Mouse (Mus musculus): ENCODE results near the gene Gm10228. TPM values are rescaled to one million over a fixed set of nuclear protein-coding genes. Genes with fewer than 3 reads are reported as not detected.

Gene Gm10228
- polyA plus RNA-seq (2014; fragmentation: Illumina TruSeq; extraction: RNeasy Lipid Tissue Mini Kit (QIAGEN cat#74804); ENCODE audit: low read depth, low replicate concordance) = not detected

DNA sequence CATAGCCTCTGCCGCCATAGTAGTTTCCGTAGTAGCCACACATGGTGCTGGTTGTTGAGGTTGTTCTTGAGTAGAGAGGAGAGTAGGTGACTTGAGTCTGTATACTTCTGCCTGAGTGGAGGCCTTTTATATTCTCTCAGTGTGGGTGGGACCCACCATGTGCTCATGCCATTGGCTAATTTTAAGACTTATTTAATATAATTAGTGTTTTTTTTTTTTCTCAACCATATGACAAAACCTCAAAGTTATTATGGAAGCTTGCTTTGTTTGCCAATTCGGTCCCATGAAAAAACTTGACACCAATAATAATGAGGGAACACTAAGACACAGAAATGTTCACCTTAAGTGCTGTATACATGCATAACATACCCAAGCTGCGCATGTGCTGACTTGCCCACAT, at the start of gene Gm10228:
Gene Gm10228 (minus strand): TSS at position 101 of the 400 bp plus-strand sequence.

GRCm38 (mm10) chr16:89063902-89064301, 22.6 kb upstream of the Gm10228 start, which contains the start of gene 1110025L11Rik:
Gene 1110025L11Rik, minus strand, starts transcription at chr16:89064002.

DNA sequence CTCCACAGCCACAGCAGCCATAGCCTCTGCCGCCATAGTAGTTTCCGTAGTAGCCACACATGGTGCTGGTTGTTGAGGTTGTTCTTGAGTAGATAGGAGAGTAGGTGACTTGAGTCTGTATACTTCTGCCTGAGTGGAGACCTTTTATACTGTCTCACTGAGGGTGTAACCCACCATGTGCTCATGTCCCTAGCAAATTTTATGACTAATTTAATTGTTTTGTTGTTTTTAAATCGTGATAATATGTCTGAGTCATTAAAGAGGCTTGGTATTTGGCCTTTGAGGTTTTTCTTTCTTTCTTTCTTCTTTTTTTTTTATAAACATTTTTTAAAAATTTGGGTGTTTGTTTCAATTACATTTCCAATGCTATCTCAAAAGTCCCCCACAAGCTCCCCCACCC, 6.5 kb upstream of the Gm10228 start, which contains the start of gene Krtap6-5:
Gene Krtap6-5 (minus strand): TSS at position 101 of the 400 bp plus-strand sequence.

DNA sequence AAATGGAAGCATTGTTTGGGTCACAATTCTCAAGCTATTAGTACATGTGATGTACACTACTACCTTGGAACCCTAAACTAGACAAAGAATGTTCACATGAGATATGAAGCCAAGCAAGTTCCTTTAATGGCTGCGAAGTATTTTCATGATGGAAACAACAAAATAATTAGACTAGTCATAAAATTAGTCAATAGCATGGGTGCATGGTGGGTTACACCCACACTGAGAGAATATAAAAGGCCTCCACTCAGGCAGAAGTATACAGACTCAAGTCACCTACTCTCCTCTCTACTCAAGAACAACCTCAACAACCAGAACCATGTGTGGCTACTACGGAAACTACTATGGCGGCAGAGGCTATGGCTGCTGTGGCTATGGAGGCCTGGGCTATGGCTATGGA, 9.9 kb downstream of the Gm10228 start, which contains the start of gene Krtap6-1:
Gene Krtap6-1 (plus strand): TSS at position 301 of the 400 bp plus-strand sequence.

GRCm38 (mm10) chr16:89014984-89015383, 26.3 kb downstream of the Gm10228 start, which contains the start of gene Gm10229:
Gene Gm10229, plus strand, starts transcription at chr16:89015284.

GRCm38 (mm10) chr16:89010659-89011058, 30.6 kb downstream of the Gm10228 start, which contains the start of gene Krtap22-2:
Gene Krtap22-2, minus strand, starts transcription at chr16:89010759.

Other genes starting within 250 kb of the Gm10228 start
- gene Gm20741, start 229.3 kb downstream of the Gm10228 start, polyA plus RNA-seq (2014; fragmentation: Illumina TruSeq; extraction: RNeasy Lipid Tissue Mini Kit (QIAGEN cat#74804); ENCODE audit: low read depth, low replicate concordance) = not detected
- gene Krtap15, start 221.3 kb downstream of the Gm10228 start, polyA plus RNA-seq (2014; fragmentation: Illumina TruSeq; extraction: RNeasy Lipid Tissue Mini Kit (QIAGEN cat#74804); ENCODE audit: low read depth, low replicate concordance) = not detected
- not detected for gene Krtap14, start 215.3 kb downstream of the Gm10228 start, polyA plus RNA-seq (2014; fragmentation: Illumina TruSeq; extraction: RNeasy Lipid Tissue Mini Kit (QIAGEN cat#74804); ENCODE audit: low read depth, low replicate concordance)
- not detected for gene Krtap19-1, start 172.1 kb downstream of the Gm10228 start, polyA plus RNA-seq (2014; fragmentation: Illumina TruSeq; extraction: RNeasy Lipid Tissue Mini Kit (QIAGEN cat#74804); ENCODE audit: low read depth, low replicate concordance)
- gene Krtap19-2, start 167.2 kb downstream of the Gm10228 start, polyA plus RNA-seq (2014; fragmentation: Illumina TruSeq; extraction: RNeasy Lipid Tissue Mini Kit (QIAGEN cat#74804); ENCODE audit: low read depth, low replicate concordance) = not detected
- not detected for gene Krtap19-3, start 163.4 kb downstream of the Gm10228 start, polyA plus RNA-seq (2014; fragmentation: Illumina TruSeq; extraction: RNeasy Lipid Tissue Mini Kit (QIAGEN cat#74804); ENCODE audit: low read depth, low replicate concordance)
- not detected for gene Krtap19-4, start 156.4 kb downstream of the Gm10228 start, polyA plus RNA-seq (2014; fragmentation: Illumina TruSeq; extraction: RNeasy Lipid Tissue Mini Kit (QIAGEN cat#74804); ENCODE audit: low read depth, low replicate concordance)
- gene Krtap19-5, start 145.0 kb downstream of the Gm10228 start, polyA plus RNA-seq (2014; fragmentation: Illumina TruSeq; extraction: RNeasy Lipid Tissue Mini Kit (QIAGEN cat#74804); ENCODE audit: low read depth, low replicate concordance) = not detected
- not detected for gene Krtap19-9b, start 109.2 kb downstream of the Gm10228 start, polyA plus RNA-seq (2014; fragmentation: Illumina TruSeq; extraction: RNeasy Lipid Tissue Mini Kit (QIAGEN cat#74804); ENCODE audit: low read depth, low replicate concordance)
- gene Krtap16-3, start 78.6 kb downstream of the Gm10228 start, polyA plus RNA-seq (2014; fragmentation: Illumina TruSeq; extraction: RNeasy Lipid Tissue Mini Kit (QIAGEN cat#74804); ENCODE audit: low read depth, low replicate concordance) = not detected
- gene Krtap22-2, start 30.7 kb downstream of the Gm10228 start, polyA plus RNA-seq (2014; fragmentation: Illumina TruSeq; extraction: RNeasy Lipid Tissue Mini Kit (QIAGEN cat#74804); ENCODE audit: low read depth, low replicate concordance) = not detected
- gene Gm10229, start 26.2 kb downstream of the Gm10228 start, polyA plus RNA-seq (2014; fragmentation: Illumina TruSeq; extraction: RNeasy Lipid Tissue Mini Kit (QIAGEN cat#74804); ENCODE audit: low read depth, low replicate concordance) = not detected
- gene Krtap6-1, start 9.8 kb downstream of the Gm10228 start, polyA plus RNA-seq (2014; fragmentation: Illumina TruSeq; extraction: RNeasy Lipid Tissue Mini Kit (QIAGEN cat#74804); ENCODE audit: low read depth, low replicate concordance) = not detected
- not detected for gene Krtap6-5, start 6.4 kb upstream of the Gm10228 start, polyA plus RNA-seq (2014; fragmentation: Illumina TruSeq; extraction: RNeasy Lipid Tissue Mini Kit (QIAGEN cat#74804); ENCODE audit: low read depth, low replicate concordance)
- gene 1110025L11Rik, start 22.5 kb upstream of the Gm10228 start, polyA plus RNA-seq (2014; fragmentation: Illumina TruSeq; extraction: RNeasy Lipid Tissue Mini Kit (QIAGEN cat#74804); ENCODE audit: low read depth, low replicate concordance) = not detected
- gene Krtap6-3, start 42.5 kb upstream of the Gm10228 start, polyA plus RNA-seq (2014; fragmentation: Illumina TruSeq; extraction: RNeasy Lipid Tissue Mini Kit (QIAGEN cat#74804); ENCODE audit: low read depth, low replicate concordance) = not detected
- gene Gm6358, start 99.4 kb upstream of the Gm10228 start, polyA plus RNA-seq (2014; fragmentation: Illumina TruSeq; extraction: RNeasy Lipid Tissue Mini Kit (QIAGEN cat#74804); ENCODE audit: low read depth, low replicate concordance) = not detected
- not detected for gene Gm10061, start 109.6 kb upstream of the Gm10228 start, polyA plus RNA-seq (2014; fragmentation: Illumina TruSeq; extraction: RNeasy Lipid Tissue Mini Kit (QIAGEN cat#74804); ENCODE audit: low read depth, low replicate concordance)
- not detected for gene Gm9789, start 116.5 kb upstream of the Gm10228 start, polyA plus RNA-seq (2014; fragmentation: Illumina TruSeq; extraction: RNeasy Lipid Tissue Mini Kit (QIAGEN cat#74804); ENCODE audit: low read depth, low replicate concordance)
- not detected for gene Gm7735, start 128.0 kb upstream of the Gm10228 start, polyA plus RNA-seq (2014; fragmentation: Illumina TruSeq; extraction: RNeasy Lipid Tissue Mini Kit (QIAGEN cat#74804); ENCODE audit: low read depth, low replicate concordance)
- not detected for gene 1110057P08Rik, start 133.3 kb upstream of the Gm10228 start, polyA plus RNA-seq (2014; fragmentation: Illumina TruSeq; extraction: RNeasy Lipid Tissue Mini Kit (QIAGEN cat#74804); ENCODE audit: low read depth, low replicate concordance)
- gene Krtap20-2, start 164.4 kb upstream of the Gm10228 start, polyA plus RNA-seq (2014; fragmentation: Illumina TruSeq; extraction: RNeasy Lipid Tissue Mini Kit (QIAGEN cat#74804); ENCODE audit: low read depth, low replicate concordance) = not detected

Measured in sigmoid colon, adult 10 weeks (tissue).